Mouse (Mus musculus): ENCODE measurements around the gene Skp1a. TPM values are rescaled to one million over a fixed set of nuclear protein-coding genes. Genes with fewer than 3 reads are reported as not detected.

Gene Skp1a
- total and polyA plus RNA-seq, 3 experiments, result 169 to 1,533 (median 445) TPM

GRCm38 (mm10) chr11:52281568-52282328 is 50.0 kb downstream of the Skp1a start:
- Histone ChIP-seq H3K79me2 (ENCODE audit: control insufficient read depth, insufficient read depth, low read length, poor library complexity) (no peaks in the 10 kb centered on the region), H3K36me3 (ENCODE audit: control insufficient read depth in 1 of 2, insufficient read depth in 2 of 2, low read length in 2 of 2) (no peaks in the 10 kb centered on the region), H3K9ac (ENCODE audit: control insufficient read depth, low read depth, low read length, poor library complexity, severe bottlenecking) (no peak overlapping the region), H3K4me3 (ENCODE audit: control insufficient read depth in 1 of 2, insufficient read depth in 1 of 2, low read depth in 2 of 2, low read length in 2 of 2) (no peak overlapping the region), H3K27ac (ENCODE audit: control insufficient read depth, low read depth, low read length) (no peak overlapping the region), H3K4me1 (ENCODE audit: control insufficient read depth in 1 of 2, insufficient read depth in 2 of 2, low read length in 2 of 2) (no peaks in the 10 kb centered on the region), H3K27me3 (ENCODE audit: control insufficient read depth in 1 of 2, insufficient read depth in 2 of 2, low read length in 2 of 2) (no peaks in the 10 kb centered on the region), H3K9me3 (replicated peaks; ENCODE audit: insufficient read depth, low read length) (no peaks in the 10 kb centered on the region)
- no peak for TF ChIP-seq ELF1 (IDR thresholded peaks at IDR 0.05; ENCODE audit: low read depth, low read length)
- DNase-seq (ENCODE audit: low read depth, low spot score), result no peak

- no peak overlapping the region for H3K27ac ChIP-seq (ENCODE audit: control insufficient read depth, low read depth, low read length)
- H3K27me3 ChIP-seq (ENCODE audit: control insufficient read depth in 1 of 2, insufficient read depth in 2 of 2, low read length in 2 of 2), result no peaks in the 10 kb centered on the region
- H3K9ac ChIP-seq (ENCODE audit: control insufficient read depth, low read depth, low read length, poor library complexity, severe bottlenecking), result no peak overlapping the region
- TF ChIP-seq MAFK (IDR thresholded peaks at IDR 0.05; ENCODE audit: borderline replicate concordance, low read depth, low read length) (no peak), POLR2AphosphoS2 (IDR thresholded peaks at IDR 0.05; ENCODE audit: low read length) (no peak), CTCF (IDR thresholded peaks at IDR 0.05 in 2 of 3, conservative IDR thresholded peaks at IDR 0.05 in 1 of 3; ENCODE audit: control insufficient read depth in 1 of 3, insufficient read depth in 1 of 3, low read depth in 2 of 3, low read length in 3 of 3, poor library complexity in 1 of 3, severe bottlenecking in 1 of 3) (no peak), E2F4 (IDR thresholded peaks at IDR 0.05; ENCODE audit: borderline replicate concordance, low read depth, low read length) (no peak), SMC3 (IDR thresholded peaks at IDR 0.05; ENCODE audit: low read depth, low read length) (no peak), HCFC1 (IDR thresholded peaks at IDR 0.05; ENCODE audit: low read depth, low read length) (no peak), CHD2 (IDR thresholded peaks at IDR 0.05; ENCODE audit: low read length) (no peak), KAT2A (conservative IDR thresholded peaks at IDR 0.05; ENCODE audit: low read depth, low read length) (no peak), ELF1 (IDR thresholded peaks at IDR 0.05; ENCODE audit: low read depth, low read length) (no peak), MYB (IDR thresholded peaks at IDR 0.05; ENCODE audit: low read depth, low read length) (no peak), RAD21 (IDR thresholded peaks at IDR 0.05; ENCODE audit: low read depth, low read length) (no peak), BHLHE40 (IDR thresholded peaks at IDR 0.05; ENCODE audit: borderline replicate concordance, low read depth, low read length) (no peak), ZMIZ1 (IDR thresholded peaks at IDR 0.05; ENCODE audit: low read depth, low read length) (no peak)
- H3K36me3 ChIP-seq (ENCODE audit: control insufficient read depth in 1 of 2, insufficient read depth in 2 of 2, low read length in 2 of 2), result no peaks in the 10 kb centered on the region
- H3K9me3 ChIP-seq (replicated peaks; ENCODE audit: insufficient read depth, low read length), result no peaks in the 10 kb centered on the region
- no peak for DNase-seq (ENCODE audit: low read depth, low spot score)
- no peaks in the 10 kb centered on the region for H3K79me2 ChIP-seq (ENCODE audit: control insufficient read depth, insufficient read depth, low read length, poor library complexity)
- H3K4me1 ChIP-seq (ENCODE audit: control insufficient read depth in 1 of 2, insufficient read depth in 2 of 2, low read length in 2 of 2), result no peaks in the 10 kb centered on the region
- no peak overlapping the region for H3K4me3 ChIP-seq (ENCODE audit: control insufficient read depth in 1 of 2, insufficient read depth in 1 of 2, low read depth in 2 of 2, low read length in 2 of 2)
Measured at GRCm38 (mm10) chr11:52282420-52282773, 50.6 kb downstream of the Skp1a start.
